Mouse (Mus musculus) lung, adult 2 months (tissue): ENCODE data around the gene Tacc2. TPM values are rescaled to one million over a fixed set of nuclear protein-coding genes. Genes with fewer than 3 reads are reported as not detected.

Experiments
- DNase-seq: peaks from one replicate; pipeline ENCODE4 v3.0.0; 2022
- H3K4me1 ChIP-seq: fragments of 200-500 bp; 2 replicates; pipeline ENCODE4 v1.6.1; 2011; ENCODE audit warnings: low read length; ENCODE audit not compliant: control insufficient read depth, insufficient read depth
- H3K4me3 ChIP-seq: fragments of 200-500 bp; replicated peaks from 2 replicates; pipeline ENCODE3; 2011; ENCODE audit warnings: low read depth, mild to moderate bottlenecking, control low read depth, low read length; ENCODE audit errors: extremely low read depth
- CTCF ChIP-seq: fragments of 200-500 bp; IDR thresholded peaks from 2 replicates; pipeline ENCODE4 v1.5.1; 2011; ENCODE audit warnings: mild to moderate bottlenecking, low read length, control low read depth; ENCODE audit not compliant: insufficient read depth
- POLR2A ChIP-seq: fragments of 200-500 bp; IDR thresholded peaks from 2 replicates; pipeline ENCODE4 v1.6.1; 2011; ENCODE audit warnings: low read depth, mild to moderate bottlenecking, control low read depth, low read length, borderline replicate concordance; ENCODE audit errors: extremely low read depth
- WGBS: fragments of 180-500 bp; shearing (Covaris S2); methylation state at CpG from one replicate; pipeline ENCODE4 v1.1.7; 2018; 5-methylcytosine and 5-hydroxymethylcytosine counted together
- polyA plus RNA-seq: library from polyadenylated mRNA; depleted of rRNA; stranded (reverse); fragments of >200 nt; gene quantifications from 2 replicates; pipeline ENCODE4 v1.2.3, GENCODE M21; 2012

Tacc2 gene
- polyA plus RNA-seq, 1 experiment: 74.5 TPM

GRCm38 (mm10) chr7:130756343-130756835, 179.2 kb downstream of the Tacc2 start:
- Histone ChIP-seq H3K4me1 (peaks cover 3% of the 10 kb centered on the region; the same call in 1 of the 2 replicates), H3K4me3 (no peak overlapping the region)
- no peak for DNase-seq
- 51% methylated on average over 7 of the region's 7 CpGs for WGBS
- TF ChIP-seq POLR2A (no peak), CTCF (no peak)

GRCm38 (mm10) chr7:130757326-130757865, 180.2 kb downstream of the Tacc2 start:
- no peak for DNase-seq
- no peak for TF ChIP-seq CTCF
- TF ChIP-seq POLR2A: no peak
- Histone ChIP-seq H3K4me3 (no peak overlapping the region), H3K4me1 (peaks cover 3% of the 10 kb centered on the region; the same call in 1 of the 2 replicates)
- WGBS: 46% methylated on average over 11 of the region's 11 CpGs

GRCm38 (mm10) chr7:130762071-130762897, 185.0 kb downstream of the Tacc2 start:
- H3K4me3 ChIP-seq: no peak overlapping the region
- peak; percentile 49 for DNase-seq
- peaks cover 1% of the 10 kb centered on the region; the same call in 1 of the 2 replicates for H3K4me1 ChIP-seq
- WGBS: 35% methylated on average over 17 of the region's 17 CpGs
- TF ChIP-seq CTCF (peak; percentile 83), POLR2A (no peak)

- no peaks in the 10 kb centered on the region for H3K4me1 ChIP-seq
- WGBS: 94% methylated on average over 17 of the region's 17 CpGs
- no peak overlapping the region for H3K4me3 ChIP-seq
- no peak for TF ChIP-seq CTCF
- no peak for TF ChIP-seq POLR2A
- DNase-seq: no peak
Observed at GRCm38 (mm10) chr7:130764160-130764559, 186.9 kb downstream of the Tacc2 start.

- no peak for DNase-seq
- WGBS: 71% methylated on average over 30 of the region's 30 CpGs
- Histone ChIP-seq H3K4me3 (no peak overlapping the region), H3K4me1 (no peaks in the 10 kb centered on the region)
- TF ChIP-seq CTCF (no peak), POLR2A (no peak)
Observed at GRCm38 (mm10) chr7:130766411-130767170, 189.4 kb downstream of the Tacc2 start.

- no peak for DNase-seq
- TF ChIP-seq CTCF (no peak), POLR2A (no peak)
- H3K4me1 ChIP-seq: no peaks in the 10 kb centered on the region
- H3K4me3 ChIP-seq: no peak overlapping the region
- WGBS: 93% methylated on average over 4 of the region's 4 CpGs
Observed at GRCm38 (mm10) chr7:130768151-130768550, 190.9 kb downstream of the Tacc2 start.

- TF ChIP-seq CTCF (peak; percentile 85), POLR2A (no peak)
- peak; percentile 77 for DNase-seq
- 20% methylated on average over 3 of the region's 3 CpGs for WGBS
- Histone ChIP-seq H3K4me3 (no peak overlapping the region), H3K4me1 (no peaks in the 10 kb centered on the region)
Observed at GRCm38 (mm10) chr7:130770707-130771106, 193.5 kb downstream of the Tacc2 start.

GRCm38 (mm10) chr7:130773171-130773830, 196.1 kb downstream of the Tacc2 start:
- peak; percentile 49 for DNase-seq
- 66% methylated on average over 11 of the region's 11 CpGs for WGBS

More at GRCm38 (mm10) chr7:130773171-130773830, 196.1 kb downstream of the Tacc2 start:
- no peaks in the 10 kb centered on the region for H3K4me1 ChIP-seq
- TF ChIP-seq POLR2A (no peak), CTCF (peak; percentile 64)
- H3K4me3 ChIP-seq: no peak overlapping the region
